Mouse (Mus musculus) spleen, postnatal 36 days (tissue): Measurements from ENCODE around the gene Slc45a2.

ENCODE experiments used
- DNase-seq, 2 experiments: peaks; one replicate each; pipeline ENCODE4 v3.0.0; 2022; ENCODE audit warnings: low spot score in 2 of 2, mixed read lengths in 1 of 2

Slc45a2 gene

GRCm38 (mm10) chr15:11065528-11066171, 65.1 kb downstream of the Slc45a2 start:
- no peak for DNase-seq

GRCm38 (mm10) chr15:11066299-11066698, 65.8 kb downstream of the Slc45a2 start:
- no peak for DNase-seq

- DNase-seq, result no peak
Measured at GRCm38 (mm10) chr15:11067891-11068290, 67.4 kb downstream of the Slc45a2 start.

DNA sequence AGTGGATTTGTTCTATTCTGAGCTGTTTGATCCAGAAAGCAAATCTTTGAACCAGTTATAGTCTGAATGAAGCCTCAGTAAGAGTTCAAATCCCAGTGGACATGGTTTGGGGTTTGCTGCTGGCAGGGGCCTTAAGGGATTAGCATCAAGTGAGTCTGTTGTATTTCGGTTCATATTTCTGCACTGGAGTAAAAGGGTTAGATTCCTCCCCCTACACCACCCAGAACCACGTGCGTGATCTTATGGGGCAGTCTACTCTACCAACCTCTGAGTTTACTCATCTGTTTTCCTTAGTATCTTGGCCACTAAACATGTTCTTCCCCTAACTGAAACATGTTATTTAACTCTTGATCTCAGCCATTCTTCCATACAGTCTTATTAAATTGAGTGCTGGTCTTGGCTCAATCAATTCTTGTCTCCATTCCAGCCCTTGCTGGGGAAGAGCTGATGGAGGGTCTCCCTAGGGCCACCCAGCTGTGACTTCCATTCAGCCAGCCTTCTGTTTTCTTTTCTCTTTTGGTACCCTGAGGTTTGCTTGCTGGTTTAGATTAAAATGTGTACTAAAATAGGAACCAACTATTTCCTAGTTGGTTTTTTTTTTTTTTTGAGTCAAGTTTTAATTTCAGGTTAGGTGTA, 75.3 kb downstream of the Slc45a2 start:
- no peak for DNase-seq
